Mouse (Mus musculus): ENCODE results near the gene Olfr394.
"Not testable (repeated sequence)": the region's sequence is repeated elsewhere in the genome, so short reads cannot be mapped to it uniquely, and the experiment has no call there.

Olfr394 gene

DNA sequence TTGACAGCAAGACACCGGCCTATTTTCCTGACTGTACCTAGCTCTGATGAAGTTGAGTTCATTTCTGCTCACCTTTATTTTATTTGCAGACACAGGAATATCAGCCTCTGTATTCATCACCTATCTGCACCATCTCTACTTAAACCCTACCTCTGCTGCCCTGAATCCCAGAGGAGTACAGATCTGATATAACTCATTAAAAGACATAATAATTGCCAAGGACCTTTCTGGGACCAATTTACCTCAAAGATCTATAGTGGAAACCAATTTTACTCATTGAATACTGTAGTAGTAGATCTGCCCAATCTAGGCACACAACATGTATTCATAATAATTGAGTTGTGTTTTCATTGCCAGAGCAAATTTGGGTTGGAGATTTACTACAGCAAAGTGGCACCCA, at the start of gene Olfr394:
Gene Olfr394, minus strand, starts transcription at position 101 of the 400 bp plus-strand sequence.
- no peak for DNase-seq (ENCODE audit: low spot score)

GRCm38 (mm10) chr11:73936377-73936776, 45.8 kb upstream of the Olfr394 start, which contains the start of gene Olfr23:
TSS of gene Olfr23 (plus strand) at chr11:73936677.
- DNase-seq (ENCODE audit: low spot score) = no peak

DNA sequence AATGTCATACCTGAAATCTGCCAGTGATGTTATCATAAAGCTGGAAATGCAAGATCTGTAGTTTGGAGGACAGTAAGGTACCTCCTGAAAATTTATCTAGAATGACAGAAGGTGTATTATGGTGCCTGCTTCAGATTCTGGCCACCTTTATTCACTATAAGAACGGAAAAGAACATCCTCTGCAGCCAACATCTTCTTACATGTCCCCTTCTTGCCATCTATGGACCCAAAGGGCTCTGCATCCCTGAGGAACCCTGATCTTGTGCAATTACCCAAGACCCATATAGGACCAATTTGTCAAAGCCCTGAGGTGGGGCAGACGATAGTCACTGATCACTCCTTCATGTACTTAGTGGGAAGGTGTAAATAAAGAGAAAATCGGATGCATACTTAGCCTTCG, 18.6 kb upstream of the Olfr394 start, which contains the start of gene Olfr395:
Gene Olfr395, minus strand, starts transcription at position 101 of the 400 bp plus-strand sequence.
- not testable (repeated sequence) for DNase-seq (ENCODE audit: low spot score)

DNA sequence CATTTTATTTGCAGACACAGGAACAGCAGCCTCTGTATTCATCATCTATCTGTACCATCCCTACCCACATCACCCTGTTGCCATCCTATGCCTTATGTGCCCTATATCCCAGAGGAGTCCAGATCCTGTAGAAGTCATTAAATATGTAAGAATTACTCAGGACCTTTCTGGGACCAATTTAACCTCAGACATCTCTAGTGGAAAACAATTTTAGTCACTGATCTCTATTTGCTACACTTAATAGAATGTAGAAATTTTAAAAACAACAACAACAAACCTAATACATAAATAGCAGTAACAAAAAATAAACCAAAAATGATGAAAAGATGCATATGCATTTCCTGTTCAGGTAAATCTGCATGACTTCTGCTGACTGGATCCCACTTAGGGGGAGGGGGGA, 39.2 kb downstream of the Olfr394 start, which contains the start of gene Olfr393:
Gene Olfr393, minus strand, starts transcription at position 101 of the 400 bp plus-strand sequence.
- DNase-seq (ENCODE audit: low spot score) = no peak
